Mouse (Mus musculus) brown adipose tissue, adult 24 weeks (tissue): ENCODE data around the gene Zfp526. TPM values are rescaled to one million over a fixed set of nuclear protein-coding genes. Genes with fewer than 3 reads are reported as not detected.

Experiments used
- H3K27ac ChIP-seq: fragments of 200-500 bp; replicated peaks from 2 replicates; pipeline ENCODE4 v1.5.1; 2012; ENCODE audit warnings: low read depth, mild to moderate bottlenecking, low read length
- H3K4me1 ChIP-seq: fragments of 200-500 bp; 2 replicates; pipeline ENCODE4 v1.6.1; 2012; ENCODE audit warnings: low read length, mixed read lengths; ENCODE audit not compliant: control insufficient read depth, insufficient read depth, insufficient read length
- H3K4me3 ChIP-seq: fragments of 200-500 bp; 2 replicates; pipeline ENCODE4 v1.5.1; 2012; ENCODE audit warnings: low read depth, mild to moderate bottlenecking, low read length, moderate library complexity; ENCODE audit not compliant: insufficient read depth
- polyA plus RNA-seq: library from polyadenylated mRNA; stranded (reverse); fragments of >200 nt; gene quantifications from 2 replicates; pipeline ENCODE4 v1.2.4, GENCODE M21; 2012; ENCODE audit not compliant: missing spikeins, insufficient read depth, insufficient read length

The Zfp526 gene
- polyA plus RNA-seq, 1 experiment = 2.6 TPM

DNA sequence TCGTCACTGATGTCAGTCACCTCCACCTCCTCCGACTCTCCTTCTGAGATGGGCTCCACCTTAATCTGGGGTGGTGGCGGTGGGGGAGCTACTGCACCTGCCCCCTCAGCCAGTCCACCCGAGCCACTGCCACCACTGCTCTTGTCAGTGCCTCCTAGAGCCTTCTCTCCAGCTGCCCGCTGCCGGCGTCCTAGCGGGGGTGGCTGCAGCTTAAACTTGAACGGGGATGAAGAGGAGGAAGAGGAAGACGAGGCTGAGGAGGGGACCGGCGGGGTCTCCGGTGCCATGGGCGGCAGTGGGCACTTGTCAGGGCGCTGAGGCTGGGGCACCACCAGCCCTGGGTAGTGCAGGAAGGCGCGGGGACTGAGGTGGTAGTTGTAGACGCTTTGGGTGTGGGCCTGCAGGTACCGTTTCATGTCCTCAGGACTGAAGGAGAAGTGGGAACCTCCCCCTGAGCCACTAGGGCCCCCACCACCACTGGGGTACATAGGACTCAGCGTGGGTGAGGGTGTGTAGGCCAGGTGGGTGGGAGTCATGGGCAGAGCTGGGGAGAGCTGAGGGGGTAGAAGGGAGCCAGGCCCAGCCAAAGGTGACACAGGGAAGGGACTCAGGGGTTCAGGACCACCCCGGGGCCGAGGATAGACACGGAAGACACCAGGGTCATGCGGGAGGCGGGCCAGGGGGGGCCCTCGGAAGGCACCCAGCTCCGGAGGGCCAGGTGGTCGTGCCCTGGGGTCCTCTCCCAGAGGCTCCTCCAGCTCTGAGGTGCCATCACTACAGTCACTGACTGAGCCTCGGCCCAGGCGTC lies 23.5 kb downstream of the Zfp526 start:
- Histone ChIP-seq H3K4me1 (peaks cover 16% of the 10 kb centered on the region), H3K27ac (no peak overlapping the region), H3K4me3 (no peak overlapping the region)

GRCm38 (mm10) chr7:25246079-25246758 lies 25.0 kb downstream of the Zfp526 start:
- Histone ChIP-seq H3K4me3 (peak overlapping the region; percentile 9), H3K4me1 (peaks cover 16% of the 10 kb centered on the region)

GRCm38 (mm10) chr7:25246759-25247137 lies 25.5 kb downstream of the Zfp526 start:
- Histone ChIP-seq H3K27ac (peak overlapping the region; percentile 30; the same call in 1 of the 2 replicates), H3K4me3 (peak overlapping the region; percentile 9), H3K4me1 (peaks cover 19% of the 10 kb centered on the region)

More at GRCm38 (mm10) chr7:25246079-25246758, 25.0 kb downstream of the Zfp526 start:
- peak overlapping the region; percentile 30; the same call in 1 of the 2 replicates for H3K27ac ChIP-seq

GRCm38 (mm10) chr7:25247498-25247897 lies 26.3 kb downstream of the Zfp526 start:
- Histone ChIP-seq H3K4me1 (peaks cover 19% of the 10 kb centered on the region), H3K27ac (peak overlapping the region; percentile 36; the same call in 1 of the 2 replicates), H3K4me3 (peak overlapping the region; percentile 72)

- peaks cover 19% of the 10 kb centered on the region for H3K4me1 ChIP-seq
- peak overlapping the region; percentile 72 for H3K4me3 ChIP-seq
- peak overlapping the region; percentile 90 for H3K27ac ChIP-seq
Observed at GRCm38 (mm10) chr7:25248018-25248647, 26.9 kb downstream of the Zfp526 start.

DNA sequence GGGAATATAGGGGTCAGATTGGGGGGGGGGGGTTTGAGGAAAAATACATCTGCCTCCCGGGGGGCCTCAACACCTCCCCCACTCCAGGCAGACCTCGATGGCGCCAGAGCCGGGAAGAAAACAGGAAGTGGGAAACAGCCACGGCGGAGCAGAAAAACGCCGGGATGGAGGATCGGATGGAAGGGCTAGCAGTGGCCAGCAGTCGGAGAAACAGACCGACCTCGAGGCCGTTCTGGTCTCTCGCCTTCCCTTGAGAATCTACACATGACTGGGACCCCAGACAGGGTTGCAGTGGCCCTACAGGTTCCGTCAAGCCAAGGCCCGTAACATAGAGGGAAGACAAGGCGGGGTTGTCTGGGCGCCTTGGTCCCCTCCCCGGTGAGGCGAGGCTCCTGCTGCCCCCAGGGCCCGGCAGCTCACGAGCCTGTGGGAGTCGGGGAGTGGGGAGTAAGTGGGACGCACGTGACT lies 27.7 kb downstream of the Zfp526 start:
- H3K4me3 ChIP-seq = peak overlapping the region; percentile 72
- H3K4me1 ChIP-seq = peaks cover 19% of the 10 kb centered on the region
- peak overlapping the region; percentile 90 for H3K27ac ChIP-seq

GRCm38 (mm10) chr7:25249314-25250140 lies 28.3 kb downstream of the Zfp526 start:
- Histone ChIP-seq H3K4me3 (peak overlapping the region; percentile 83), H3K4me1 (peaks cover 19% of the 10 kb centered on the region)

GRCm38 (mm10) chr7:25250141-25250972 lies 29.1 kb downstream of the Zfp526 start, which contains the start of gene Erf:
Gene Erf (minus strand): TSS chr7:25250761.
- H3K4me3 ChIP-seq = peak within 1 kb of the TSS; percentile 83
- peaks cover 19% of the 10 kb centered on the region for H3K4me1 ChIP-seq
- peak within 1 kb of the TSS; percentile 89 for H3K27ac ChIP-seq

More at GRCm38 (mm10) chr7:25249314-25250140, 28.3 kb downstream of the Zfp526 start:
- peak overlapping the region; percentile 90 for H3K27ac ChIP-seq

GRCm38 (mm10) chr7:25251071-25251791 lies 30.0 kb downstream of the Zfp526 start:
- Histone ChIP-seq H3K4me1 (peaks cover 19% of the 10 kb centered on the region), H3K4me3 (peak overlapping the region; percentile 66), H3K27ac (peak overlapping the region; percentile 89)

- H3K4me3 ChIP-seq = peak overlapping the region; percentile 66
- H3K4me1 ChIP-seq = peaks cover 14% of the 10 kb centered on the region
- peak overlapping the region; percentile 89 for H3K27ac ChIP-seq
Observed at GRCm38 (mm10) chr7:25251822-25252221, 30.6 kb downstream of the Zfp526 start.

- Histone ChIP-seq H3K27ac (no peak overlapping the region), H3K4me1 (no peaks in the 10 kb centered on the region), H3K4me3 (no peak overlapping the region)
Observed at GRCm38 (mm10) chr7:25261896-25262295, 40.7 kb downstream of the Zfp526 start.

DNA sequence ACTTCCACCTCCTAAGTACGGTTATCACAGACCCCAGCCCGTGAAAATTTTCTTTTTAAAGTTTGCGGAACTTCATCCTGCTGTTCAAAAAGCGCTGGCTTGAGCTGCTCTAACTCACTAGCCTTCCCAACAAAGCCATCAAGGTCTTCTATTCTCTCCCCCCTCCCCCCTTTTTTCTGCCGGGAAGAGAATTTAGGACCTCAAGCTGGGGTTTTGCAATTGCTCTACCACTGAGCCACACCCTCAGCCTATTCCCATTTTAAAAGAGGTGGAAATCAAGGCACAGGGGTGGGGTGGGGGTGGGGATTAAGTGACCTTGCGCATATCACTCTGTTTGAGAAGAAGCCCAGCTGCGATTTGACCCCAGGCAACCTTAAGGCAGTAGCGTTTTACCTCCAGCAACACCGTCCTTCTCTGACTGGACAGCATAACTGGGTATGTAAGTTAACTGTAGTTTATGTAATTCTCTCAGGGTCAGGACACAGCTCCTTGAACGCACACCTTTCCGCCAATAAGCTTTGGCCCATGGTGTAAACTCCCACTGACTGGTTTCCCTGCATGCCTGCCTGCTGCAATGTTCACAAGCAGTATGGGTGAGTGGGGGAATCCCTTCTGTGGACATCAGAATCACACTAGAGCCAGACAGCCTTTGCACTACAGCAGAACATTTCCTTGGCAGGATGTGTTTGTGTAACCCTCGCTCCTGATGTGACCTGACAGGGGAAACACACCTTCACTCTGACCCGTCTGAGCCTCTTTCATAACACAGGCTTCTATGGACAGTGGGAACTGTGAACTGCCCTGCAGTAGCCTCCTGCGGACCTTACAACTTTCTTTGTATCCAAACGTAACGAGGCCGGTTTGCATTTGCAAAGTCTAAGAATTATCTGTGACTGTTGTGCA lies 43.0 kb downstream of the Zfp526 start:
- Histone ChIP-seq H3K27ac (no peak overlapping the region), H3K4me3 (no peak overlapping the region)

More for the DNA sequence above, 43.0 kb downstream of the Zfp526 start:
- peaks cover 4% of the 10 kb centered on the region; the same call in 1 of the 2 replicates for H3K4me1 ChIP-seq
